ENCODE assay signal across 16 mouse cellular contexts in the genomic region with DNA sequence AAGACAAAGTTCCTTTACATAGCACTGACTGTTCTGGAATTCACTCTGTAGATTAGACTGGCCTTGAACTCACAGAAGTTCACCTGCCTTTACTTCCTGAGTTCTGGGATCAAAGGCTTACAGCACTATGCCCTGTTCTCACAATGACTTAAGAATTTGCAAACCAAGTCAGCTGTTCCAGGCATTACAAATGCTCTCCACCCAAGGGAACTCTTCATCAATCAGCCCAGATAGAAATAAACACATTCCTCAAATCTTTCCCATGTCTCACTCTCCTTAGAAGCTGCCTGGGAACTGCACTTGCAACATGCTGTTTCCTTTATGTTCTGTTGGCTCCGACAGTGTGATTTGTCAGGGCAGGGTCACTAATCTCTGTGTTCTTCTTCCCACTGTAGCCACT. TPM values are rescaled to one million over a fixed set of nuclear protein-coding genes. Genes with fewer than 3 reads are reported as not detected.
A peak's percentile ranks its signal among the peaks of the same experiment; 100 is the strongest.
DNase-seq lines count a peak whose midpoint lies in the region; ATAC-seq and TF ChIP-seq lines count a peak whose summit lies in the region.
"Had no signal": no experiment of that assay in that cellular context is flagged by ENCODE, and none has a peak within 500 bp of the region (broad histone marks: within the 10 kb centered on the region; RNA-seq: fewer than 3 reads in every experiment).

No protein-coding gene starts in this region.

- intact Hi-C loops in heart, postnatal 25 days (cut with DNase I), result no loop called here

- no peak overlapping the region for H3K4me2 ChIP-seq in lung, embryonic 15.5 days
- no peak overlapping the region for H3K4me2 ChIP-seq in intestine, postnatal 0 days (replicated peaks; ENCODE audit: low read depth)

- peaks cover 22% of the 10 kb centered on the region for H3K4me1 ChIP-seq in lung, embryonic 15.5 days
- peaks cover 4% of the 10 kb centered on the region; the same call in 1 of the 2 replicates for H3K4me1 ChIP-seq in intestine, postnatal 0 days (replicated peaks; ENCODE audit: control insufficient read depth, insufficient read depth, low read length)
- H3K4me1 ChIP-seq in small intestine, adult 2 months (ENCODE audit: control insufficient read depth, insufficient read depth, insufficient read length, low read length), result peaks cover 11% of the 10 kb centered on the region; the same call in 1 of the 2 replicates
- H3K4me1 ChIP-seq: midbrain, embryonic 10.5 days had no signal

- peak overlapping the region; percentile 25 for H3K27ac ChIP-seq in lung, embryonic 15.5 days
- no peak overlapping the region for H3K27ac ChIP-seq in intestine, postnatal 0 days (ENCODE audit: low read depth, low read length)
- H3K27ac ChIP-seq in small intestine, adult 2 months (ENCODE audit: insufficient read depth, low read depth, low read length), result peak overlapping the region; percentile 4; the same call in 1 of the 2 replicates
- H3K27ac ChIP-seq: midbrain, embryonic 10.5 days had no signal

- ATAC-seq in lung, embryonic 15.5 days (ENCODE audit: borderline replicate concordance, extremely low read depth, low FRiP score, low TSS enrichment), result peak; percentile 74
- ATAC-seq in intestine, postnatal 0 days, result peak; percentile 82
- ATAC-seq: hindbrain, embryonic 16.5 days had no signal

- TF ChIP-seq POLR2A in small intestine, adult 2 months (IDR thresholded peaks at IDR 0.05; ENCODE audit: low read depth, low read length), result no peak

- H3K9ac ChIP-seq in lung, embryonic 15.5 days, result no peak overlapping the region
- no peak overlapping the region for H3K9ac ChIP-seq in intestine, postnatal 0 days (ENCODE audit: low read depth, low read length)

- 13% methylated on average over 1 of the region's 1 CpGs for WGBS in lung, embryonic 15.5 days
- WGBS in intestine, postnatal 0 days, result 23% methylated on average over 1 of the region's 1 CpGs
- WGBS in small intestine, adult 2 months, result 61% methylated on average over 1 of the region's 1 CpGs

- H3K4me3 ChIP-seq in lung, embryonic 15.5 days, result no peak overlapping the region
- no peak overlapping the region for H3K4me3 ChIP-seq in intestine, postnatal 0 days (ENCODE audit: low read depth, low read length)
- no peak overlapping the region for H3K4me3 ChIP-seq in small intestine, adult 2 months (ENCODE audit: low read depth, low read length)
- H3K4me3 ChIP-seq: erythroblast, embryonic 14.5 days; midbrain, embryonic 10.5 days had no signal

- H3K36me3 ChIP-seq in lung, embryonic 15.5 days, result no peaks in the 10 kb centered on the region
- no peaks in the 10 kb centered on the region for H3K36me3 ChIP-seq in intestine, postnatal 0 days (ENCODE audit: control insufficient read depth, insufficient read depth)
- H3K36me3 ChIP-seq in small intestine, adult 2 months (ENCODE audit: control insufficient read depth, insufficient read depth, low read length), result no peaks in the 10 kb centered on the region
- H3K36me3 ChIP-seq: midbrain, embryonic 10.5 days had no signal

- DNase-seq in heart, adult 11 months, result peak; percentile 87
- no peak for DNase-seq in heart, postnatal 25 days (ENCODE audit: low spot score)
- DNase-seq in lung, postnatal 14 days, result no peak
- DNase-seq in thymus, adult 18-20 months, result no peak
- no peak for DNase-seq in c-Kit-positive CD71-positive TER-119-positive erythroid progenitor cells, embryonic 14.5 days (ENCODE audit: low spot score)
- DNase-seq: cerebellum, adult 18-20 months; heart, postnatal 14 days; right cerebral cortex, postnatal 14 days; thymus, adult 2 months had no signal

- no peaks in the 10 kb centered on the region for H3K9me3 ChIP-seq in lung, embryonic 15.5 days
- no peaks in the 10 kb centered on the region for H3K9me3 ChIP-seq in intestine, postnatal 0 days (ENCODE audit: control insufficient read depth)
- H3K9me3 ChIP-seq: midbrain, embryonic 10.5 days had no signal

- TF ChIP-seq CTCF in intestine, postnatal 0 days (IDR thresholded peaks at IDR 0.05; ENCODE audit: low read depth), result no peak
- TF ChIP-seq CTCF in small intestine, adult 2 months (IDR thresholded peaks at IDR 0.05; ENCODE audit: extremely low read depth, insufficient read length, insufficient replicate concordance, low read depth, low read length), result no peak

- no peaks in the 10 kb centered on the region for H3K27me3 ChIP-seq in lung, embryonic 15.5 days
- H3K27me3 ChIP-seq in intestine, postnatal 0 days (replicated peaks; ENCODE audit: control insufficient read depth, insufficient read depth, low read length), result no peaks in the 10 kb centered on the region
- H3K27me3 ChIP-seq in small intestine, adult 2 months (ENCODE audit: control insufficient read depth, insufficient read depth, low read length), result no peaks in the 10 kb centered on the region

RNA-seq across cellular contexts. Expression of gene Clec2e, which starts 13.1 kb away (rescaled TPM):
- total RNA-seq in heart, postnatal 25 days (2021), result under 1 TPM; 0.10 to 0.20 TPM
- polyA plus RNA-seq in lung, embryonic 15.5 days (2015; fragmentation: Nextera tagmentation; extraction: Ambion mirVana), result not detected in 2 replicates
- 76.4 and 89.8 TPM in 2 replicates for polyA plus RNA-seq in intestine, postnatal 0 days (2015; fragmentation: Nextera tagmentation; extraction: Ambion mirVana)
- polyA plus RNA-seq in small intestine, adult 2 months (2012; rRNA removed), result 6.1 and 25.9 TPM in 2 replicates
- total RNA-seq: granulocyte monocyte progenitor cell, adult 5-6 weeks had no signal
- polyA plus RNA-seq: erythroblast, embryonic 14.5 days; hindbrain, embryonic 16.5 days; midbrain, embryonic 10.5 days had no signal
